In the genomic region with DNA sequence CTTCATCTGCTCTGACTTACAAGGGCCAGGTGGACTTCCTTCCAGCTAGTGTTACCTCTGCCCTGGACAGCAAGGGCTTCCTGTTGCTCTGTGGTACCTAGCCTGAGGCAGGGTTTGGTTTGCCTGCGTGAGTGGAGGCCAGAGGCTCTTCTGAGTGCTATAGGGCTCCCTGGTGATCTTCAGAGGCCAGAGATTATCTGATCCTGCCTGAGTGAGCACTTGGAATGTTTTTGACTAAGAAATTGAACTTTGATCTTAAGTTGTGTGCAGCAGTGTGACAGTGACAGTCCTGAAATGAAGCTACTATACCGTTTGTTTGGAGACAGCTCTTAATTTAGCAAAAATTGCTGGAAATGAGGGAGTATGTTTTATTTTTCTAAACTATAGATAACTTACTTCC, we compare ENCODE assay signal across 21 mouse cellular contexts. TPM values are rescaled to one million over a fixed set of nuclear protein-coding genes. Genes with fewer than 3 reads are reported as not detected.
DNase-seq lines count a peak whose midpoint lies in the region; ATAC-seq and TF ChIP-seq lines count a peak whose summit lies in the region.
"Had no signal": no experiment of that assay in that cellular context is flagged by ENCODE, and none has a peak within 500 bp of the region (broad histone marks: within the 10 kb centered on the region; RNA-seq: fewer than 3 reads in every experiment).

No protein-coding gene starts in this region.

- TF ChIP-seq POLR2A in CH12.LX (IDR thresholded peaks at IDR 0.05; ENCODE audit: low read depth, low read length), result no peak

- H3K4me2 ChIP-seq in forebrain, postnatal 0 days (ENCODE audit: low read depth), result no peak overlapping the region
- no peak overlapping the region for H3K4me2 ChIP-seq in liver, embryonic 16.5 days (ENCODE audit: low read depth, low read length)
- H3K4me2 ChIP-seq in liver, embryonic 12.5 days, result no peak overlapping the region
- no peak overlapping the region for H3K4me2 ChIP-seq in CH12.LX (ENCODE audit: insufficient read depth, low read depth, poor library complexity, severe bottlenecking)
- H3K4me2 ChIP-seq: embryonic facial prominence, embryonic 12.5 days; forebrain, embryonic 12.5 days; heart, embryonic 13.5 days; hindbrain, embryonic 12.5 days had no signal

- no peak for DNase-seq in forebrain, embryonic 10.5 days (ENCODE audit: extremely low spot score, low spot score)
- no peak for DNase-seq in forebrain, postnatal 0 days
- peak; percentile 37 for DNase-seq in kidney, adult 9 months
- DNase-seq in kidney, postnatal 10 days, result no peak
- DNase-seq in CH12.LX (ENCODE audit: extremely low read depth), result no peak
- DNase-seq in Muller cell, postnatal 12 days (ENCODE audit: inconsistent ontology term), result no peak
- DNase-seq: adrenal gland, adult 8-10 months; adrenal gland, postnatal 36 days; cerebellum, adult 8-10 months; cerebellum, postnatal 14 days; gastrocnemius, postnatal 36 days; heart, adult 11 months; heart, postnatal 36 days had no signal

- peak overlapping the region; percentile 51; the same call in 1 of the 2 replicates for H3K27ac ChIP-seq in forebrain, embryonic 10.5 days
- no peak overlapping the region for H3K27ac ChIP-seq in forebrain, postnatal 0 days (ENCODE audit: low read depth, low read length)
- H3K27ac ChIP-seq in liver, embryonic 16.5 days (ENCODE audit: low read length), result peak overlapping the region; percentile 28; the same call in 1 of the 2 replicates
- no peak overlapping the region for H3K27ac ChIP-seq in liver, embryonic 12.5 days
- H3K27ac ChIP-seq in CH12.LX (ENCODE audit: insufficient read depth, low read depth), result peak overlapping the region; percentile 97
- H3K27ac ChIP-seq: embryonic facial prominence, embryonic 12.5 days; forebrain, embryonic 12.5 days; heart, embryonic 13.5 days; hindbrain, embryonic 12.5 days; hindbrain, postnatal 0 days had no signal

- peaks cover 7% of the 10 kb centered on the region for H3K36me3 ChIP-seq in forebrain, embryonic 10.5 days (replicated peaks)
- H3K36me3 ChIP-seq in forebrain, postnatal 0 days (ENCODE audit: insufficient read depth), result 0 out of 2 replicates have a peak, but pooled peaks cover 6% of the 10 kb centered on the region
- H3K36me3 ChIP-seq in liver, embryonic 16.5 days (ENCODE audit: control insufficient read depth, insufficient read depth), result no peaks in the 10 kb centered on the region
- peaks cover 5% of the 10 kb centered on the region for H3K36me3 ChIP-seq in liver, embryonic 12.5 days
- H3K36me3 ChIP-seq in CH12.LX (replicated peaks in 1 of 2; ENCODE audit: control insufficient read depth in 1 of 2, insufficient read depth in 1 of 2, low read length in 1 of 2), result peaks cover 6 to 38% of the 10 kb centered on the region in 2 experiments

- no peak overlapping the region for H3K4me3 ChIP-seq in forebrain, embryonic 10.5 days
- no peak overlapping the region for H3K4me3 ChIP-seq in forebrain, postnatal 0 days (ENCODE audit: low read depth, low read length)
- H3K4me3 ChIP-seq in liver, embryonic 16.5 days (ENCODE audit: low read depth, low read length), result no peak overlapping the region
- H3K4me3 ChIP-seq in liver, embryonic 12.5 days, result no peak overlapping the region
- H3K4me3 ChIP-seq in CH12.LX (replicated peaks in 1 of 3; ENCODE audit: low read depth in 2 of 3, low read length in 2 of 3, poor library complexity in 1 of 3), result no peak overlapping the region
- H3K4me3 ChIP-seq: embryonic facial prominence, embryonic 12.5 days; forebrain, embryonic 12.5 days; heart, embryonic 13.5 days; hindbrain, embryonic 12.5 days had no signal

- H3K9me3 ChIP-seq in forebrain, embryonic 10.5 days, result no peaks in the 10 kb centered on the region
- no peaks in the 10 kb centered on the region for H3K9me3 ChIP-seq in forebrain, postnatal 0 days (ENCODE audit: low read length)
- H3K9me3 ChIP-seq in liver, embryonic 16.5 days (replicated peaks; ENCODE audit: control insufficient read depth, low read length), result no peaks in the 10 kb centered on the region
- H3K9me3 ChIP-seq in liver, embryonic 12.5 days (replicated peaks), result no peaks in the 10 kb centered on the region
- no peaks in the 10 kb centered on the region for H3K9me3 ChIP-seq in CH12.LX (replicated peaks; ENCODE audit: low read length)
- H3K9me3 ChIP-seq: embryonic facial prominence, embryonic 12.5 days; forebrain, embryonic 12.5 days; heart, embryonic 13.5 days; hindbrain, embryonic 12.5 days had no signal

- no peaks in the 10 kb centered on the region for H3K27me3 ChIP-seq in forebrain, embryonic 10.5 days (ENCODE audit: poor library complexity, severe bottlenecking)
- H3K27me3 ChIP-seq in forebrain, postnatal 0 days (ENCODE audit: insufficient read depth, low read length), result no peaks in the 10 kb centered on the region
- H3K27me3 ChIP-seq in liver, embryonic 16.5 days (ENCODE audit: control insufficient read depth, insufficient read depth, low read depth, low read length), result no peaks in the 10 kb centered on the region
- no peaks in the 10 kb centered on the region for H3K27me3 ChIP-seq in liver, embryonic 12.5 days (replicated peaks)
- no peaks in the 10 kb centered on the region for H3K27me3 ChIP-seq in CH12.LX (replicated peaks)
- H3K27me3 ChIP-seq: embryonic facial prominence, embryonic 12.5 days; forebrain, embryonic 12.5 days; heart, embryonic 13.5 days; hindbrain, embryonic 12.5 days had no signal

- ATAC-seq in forebrain, postnatal 0 days, result no peak
- ATAC-seq in liver, embryonic 16.5 days (ENCODE audit: low read depth), result no peak
- ATAC-seq in liver, embryonic 12.5 days, result no peak
- ATAC-seq: forebrain, embryonic 16.5 days; hindbrain, postnatal 0 days had no signal

- no peak for TF ChIP-seq RAD21 in CH12.LX (IDR thresholded peaks at IDR 0.05; ENCODE audit: low read depth, low read length)

- in situ Hi-C loops in CH12.LX (cut with MboI; ENCODE audit: low pct_ligation_motif_present, low pct_unique_long_range_greater_than_20kb, low sequenced_read_pairs), result loop anchor here (5.0 kb wide), 1 partner anchor 47 kb away; no protein-coding TSS in a partner anchor

- peaks cover 32% of the 10 kb centered on the region for H3K4me1 ChIP-seq in forebrain, embryonic 10.5 days
- peaks cover 19% of the 10 kb centered on the region for H3K4me1 ChIP-seq in forebrain, postnatal 0 days (ENCODE audit: insufficient read depth)
- H3K4me1 ChIP-seq in liver, embryonic 16.5 days (ENCODE audit: control insufficient read depth, low read depth, low read length), result peaks cover 31% of the 10 kb centered on the region
- H3K4me1 ChIP-seq in liver, embryonic 12.5 days, result peaks cover 71% of the 10 kb centered on the region
- H3K4me1 ChIP-seq in CH12.LX (ENCODE audit: control insufficient read depth in 1 of 2, insufficient read depth in 2 of 2), result peaks cover 55 to 100% of the 10 kb centered on the region in 2 experiments

- no peak for TF ChIP-seq CTCF in forebrain, postnatal 0 days (IDR thresholded peaks at IDR 0.05; ENCODE audit: low read depth)
- TF ChIP-seq CTCF in CH12.LX (conservative IDR thresholded peaks at IDR 0.05 in 1 of 2, IDR thresholded peaks at IDR 0.05 in 1 of 2; ENCODE audit: low read depth in 2 of 2, low read length in 2 of 2), result no peak

- no peak overlapping the region for H3K9ac ChIP-seq in forebrain, postnatal 0 days
- H3K9ac ChIP-seq in liver, embryonic 16.5 days (ENCODE audit: low read depth, low read length), result no peak overlapping the region
- H3K9ac ChIP-seq in liver, embryonic 12.5 days, result no peak overlapping the region
- H3K9ac ChIP-seq in CH12.LX (ENCODE audit: insufficient read depth, low read depth), result no peak overlapping the region
- H3K9ac ChIP-seq: embryonic facial prominence, embryonic 12.5 days; forebrain, embryonic 12.5 days; heart, embryonic 13.5 days; hindbrain, embryonic 12.5 days had no signal

- dilution Hi-C loops in CH12.LX (cut with MboI; ENCODE audit: extremely low pct_ligation_motif_present, extremely low pct_unique_long_range_greater_than_20kb, low sequenced_read_pairs), result no loop called here

- TF ChIP-seq EP300 in CH12.LX (IDR thresholded peaks at IDR 0.05; ENCODE audit: low read length), result no peak

- H3K79me2 ChIP-seq in CH12.LX (replicated peaks; ENCODE audit: control insufficient read depth, extremely low read depth, insufficient read depth, poor library complexity, severe bottlenecking), result peaks cover 79% of the 10 kb centered on the region

- 40% methylated on average over 2 of the region's 2 CpGs for WGBS in forebrain, embryonic 10.5 days
- WGBS in forebrain, postnatal 0 days, result 29% methylated on average over 2 of the region's 2 CpGs
- 61% methylated on average over 2 of the region's 2 CpGs for WGBS in liver, embryonic 16.5 days (ENCODE audit: insufficient replicate concordance)
- 66% methylated on average over 2 of the region's 2 CpGs for WGBS in liver, embryonic 12.5 days (ENCODE audit: insufficient replicate concordance)

TF ChIP-seq in CH12.LX, 34 proteins besides CTCF, POLR2A, EP300 and RAD21:
- TF ChIP-seq HCFC1 (IDR thresholded peaks at IDR 0.05; ENCODE audit: low read depth, low read length), result no peak

RNA-seq across cellular contexts. Expression of a gene that starts 55.0 kb away (rescaled TPM):
- polyA plus RNA-seq in forebrain, embryonic 10.5 days (2016; fragmentation: Nextera tagmentation; extraction: Ambion mirVana), result 15.9 and 17.2 TPM in 2 replicates
- total RNA-seq in forebrain, postnatal 0 days (2014; rRNA removed), result 81.9 and 99.1 TPM in 2 replicates
- 17.9 and 19.4 TPM in 2 replicates for polyA plus RNA-seq in forebrain, postnatal 0 days (2015; fragmentation: Nextera tagmentation; extraction: Ambion mirVana)
- polyA plus RNA-seq in liver, embryonic 16.5 days (2015; fragmentation: Nextera tagmentation; extraction: Ambion mirVana), result 4.2 and 4.7 TPM in 2 replicates
- 10.1 and 10.8 TPM in 2 replicates for polyA plus RNA-seq in liver, embryonic 12.5 days (2016; fragmentation: Nextera tagmentation; extraction: Ambion mirVana)
- 149 and 185 TPM in 2 replicates for total RNA-seq in CH12.LX (2012; rRNA removed)
- total RNA-seq in CH12.LX (2014; rRNA removed), result 84.0 and 86.5 TPM in 2 replicates
- polyA plus RNA-seq in CH12.LX (2012; ENCODE audit: insufficient read length, low read depth), result 143 and 170 TPM in 2 replicates

Comparison
In these comparisons a context has a peak if more than half of its experiments do, and no peak if none do; other contexts are left out.
1. H3K27ac ChIP-seq: peak in forebrain, embryonic 10.5 days (single experiment), liver, embryonic 16.5 days (single experiment) and CH12.LX (single experiment); none in forebrain, postnatal 0 days (single experiment) and liver, embryonic 12.5 days (single experiment).